Mouse (Mus musculus): ENCODE data around the gene Gm6034.

DNA sequence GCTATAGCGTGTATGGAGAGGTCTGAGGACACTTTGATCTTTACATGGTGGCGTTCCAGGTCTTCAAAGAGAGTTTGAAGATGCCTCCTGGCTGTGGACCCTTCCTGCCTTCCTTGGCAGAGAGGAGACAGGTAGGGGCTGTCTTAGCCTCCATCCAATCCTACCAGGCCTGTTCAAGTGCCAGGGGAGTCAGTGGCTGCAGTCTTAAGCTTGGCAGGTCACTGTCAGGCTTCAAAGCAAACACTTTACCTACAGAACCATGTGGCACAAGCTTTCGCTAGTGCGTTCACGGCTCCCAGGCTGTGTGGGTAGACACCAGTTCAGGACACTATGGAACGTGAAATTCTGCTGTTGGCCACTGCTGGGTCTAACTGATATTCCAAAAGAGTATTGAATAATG is 19.8 kb upstream of the Gm6034 start:
- TF ChIP-seq CTCF (IDR thresholded peaks at IDR 0.05; ENCODE audit: borderline replicate concordance, control insufficient read depth, extremely low read depth, insufficient read depth, low read length, poor library complexity) (no peak), POLR2A (IDR thresholded peaks at IDR 0.05; ENCODE audit: control insufficient read depth, extremely low read depth, insufficient read depth, low read length, poor library complexity) (no peak)

Data from thymus, adult 2 months (tissue).